Mouse (Mus musculus) thymus, adult 18-20 months (tissue): Measurements from ENCODE around the gene Arl16.
"Not testable (repeated sequence)": the region's sequence is repeated elsewhere in the genome, so short reads cannot be mapped to it uniquely, and the experiment has no call there.

ENCODE experiments used
- DNase-seq, 2 experiments: peaks; one replicate each; pipeline ENCODE4 v3.0.0; 2022; ENCODE audit warnings: mixed read lengths in 2 of 2

The Arl16 gene

GRCm38 (mm10) chr11:120467051-120467735 is at the start of gene Arl16:
TSS of gene Arl16 (minus strand) at chr11:120467607.
- DNase-seq: peak; percentile 95 to 96

DNA sequence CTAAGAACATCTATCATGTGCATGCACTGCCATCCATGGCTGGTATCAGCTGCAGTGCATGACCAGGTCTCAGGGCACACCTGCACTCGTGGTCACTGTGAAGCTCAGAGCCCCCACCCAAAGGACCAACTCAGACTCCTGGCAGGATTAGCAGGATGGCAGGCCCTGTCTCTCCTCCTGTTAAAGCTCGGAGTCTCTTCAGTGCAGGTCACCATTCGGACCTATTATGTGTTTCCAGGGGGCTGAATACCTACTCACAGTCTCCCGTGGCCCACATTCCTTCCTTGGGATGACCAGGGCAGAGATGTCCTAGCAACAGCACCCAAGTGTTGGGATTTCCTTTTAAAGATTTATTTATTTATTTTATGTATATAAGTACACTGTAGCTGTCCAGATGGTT is 49.7 kb upstream of the Arl16 start:
- no peak for DNase-seq

GRCm38 (mm10) chr11:120515611-120516010 is 48.2 kb upstream of the Arl16 start:
- DNase-seq: peak; percentile 54 to 66

DNA sequence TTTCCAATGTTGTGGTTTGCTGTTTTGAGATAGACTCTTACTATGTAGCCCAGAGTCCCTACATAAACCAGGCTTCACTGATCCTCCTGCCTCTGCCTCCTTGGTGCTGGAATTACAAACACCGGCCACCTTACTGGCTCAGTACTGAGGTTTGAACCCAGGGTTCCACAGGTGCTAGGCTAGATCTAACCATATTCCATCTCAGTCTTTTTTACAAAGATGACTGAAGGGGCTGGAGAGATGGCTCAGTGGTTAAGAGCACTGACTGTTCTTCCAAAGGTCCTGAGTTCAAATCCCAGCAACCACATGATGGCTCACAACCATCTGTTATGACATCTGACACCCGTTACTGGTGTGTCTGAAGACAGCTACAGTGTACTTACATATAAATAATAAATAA is 46.9 kb upstream of the Arl16 start:
- DNase-seq: not testable (repeated sequence)

DNA sequence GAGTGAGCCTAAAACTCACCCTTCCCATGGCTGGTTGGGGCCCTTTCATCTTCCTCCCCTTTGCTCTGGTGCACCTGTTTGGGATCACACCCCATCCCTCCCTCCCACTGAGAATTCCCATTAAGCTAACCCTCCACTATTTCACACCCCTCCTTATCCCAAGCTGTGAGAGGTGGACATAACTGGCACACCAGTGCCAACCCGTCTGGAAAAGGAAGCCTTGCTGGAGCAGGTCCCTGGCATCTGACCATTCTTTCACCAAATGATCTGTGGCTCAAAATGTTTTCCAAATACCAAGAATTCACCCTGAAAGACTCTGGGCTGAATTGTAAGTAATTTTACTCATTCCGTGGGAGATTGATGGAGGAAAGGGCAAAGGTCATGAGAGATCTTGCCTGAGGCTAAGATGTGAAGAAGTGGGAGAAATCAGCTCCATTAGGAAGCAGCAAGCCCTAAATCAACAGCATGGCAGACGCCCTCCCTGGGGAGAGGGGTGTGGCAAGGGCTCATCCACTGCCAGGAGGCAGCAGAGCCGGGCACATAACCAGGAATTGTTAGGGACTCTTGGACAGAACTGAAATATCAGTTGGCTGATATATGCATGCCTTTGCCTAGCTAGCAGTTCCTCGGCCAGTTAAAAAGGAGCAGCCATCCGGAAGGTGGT is 45.5 kb upstream of the Arl16 start:
- no peak for DNase-seq

DNA sequence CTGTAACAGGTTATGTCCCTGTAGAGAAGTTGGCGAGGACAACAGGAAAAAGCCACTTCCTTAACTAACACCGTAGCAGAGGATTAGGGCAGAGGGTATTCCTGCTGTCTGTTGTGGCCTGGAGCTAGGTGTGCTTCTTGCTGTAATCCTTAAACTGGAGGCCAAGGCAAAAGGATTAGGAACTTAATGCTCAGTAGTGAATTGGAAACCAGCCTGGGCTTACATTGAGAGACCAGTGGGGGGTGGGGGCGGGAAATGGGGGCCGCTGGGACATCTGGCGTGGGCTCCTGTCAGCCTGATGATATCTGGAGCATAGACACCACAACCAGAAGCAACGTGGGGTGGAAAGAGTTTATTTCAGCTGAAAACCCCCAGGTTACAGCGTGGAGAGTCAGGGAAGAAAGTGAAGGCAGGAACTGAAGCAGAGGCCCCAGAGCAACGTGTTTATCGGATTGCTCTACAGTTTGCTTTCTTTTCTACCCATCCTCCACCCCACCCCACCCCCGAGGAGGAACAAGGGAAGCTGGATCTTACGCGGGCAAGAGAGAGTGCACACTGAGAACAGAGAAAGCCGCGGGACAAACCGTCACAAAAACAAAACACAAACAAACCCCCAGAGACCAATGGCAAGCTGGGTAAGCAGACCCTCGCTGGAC is 43.1 kb upstream of the Arl16 start:
- DNase-seq: no peak

- DNase-seq: no peak
Measured at GRCm38 (mm10) chr11:120509940-120510339, 42.5 kb upstream of the Arl16 start.

DNA sequence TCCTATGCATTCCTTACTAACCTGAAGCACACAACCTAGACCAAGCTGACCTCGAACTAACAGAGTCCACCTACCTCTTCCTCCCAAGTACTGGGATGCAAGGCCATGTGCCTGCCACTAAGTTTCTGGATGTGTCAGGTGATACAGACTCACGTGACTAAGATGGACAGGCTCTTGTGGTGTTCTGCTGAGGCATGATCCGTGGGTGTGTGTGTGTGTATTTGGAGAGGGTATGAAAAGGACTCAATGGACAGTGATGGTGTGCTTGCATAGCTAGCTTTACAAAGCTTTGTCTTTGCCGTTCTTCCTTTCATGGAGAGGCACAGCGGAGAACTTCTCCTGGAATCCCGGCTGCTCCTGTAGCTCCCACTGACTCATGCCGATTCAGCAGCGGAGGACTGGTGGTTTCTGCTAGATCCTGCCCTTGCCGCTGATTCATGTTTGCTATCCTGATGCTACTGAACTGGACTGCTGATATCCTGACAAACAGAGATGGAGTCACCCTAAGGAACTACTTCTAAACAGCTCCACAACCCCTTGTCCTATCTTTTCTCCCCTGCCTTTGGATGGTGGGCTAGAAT is 41.0 kb upstream of the Arl16 start:
- no peak for DNase-seq

- DNase-seq: no peak
Measured at GRCm38 (mm10) chr11:120507611-120508289, 40.3 kb upstream of the Arl16 start.

- no peak for DNase-seq
Measured at GRCm38 (mm10) chr11:120506899-120507298, 39.5 kb upstream of the Arl16 start.

GRCm38 (mm10) chr11:120505661-120506060 is 38.3 kb upstream of the Arl16 start:
- no peak for DNase-seq

DNA sequence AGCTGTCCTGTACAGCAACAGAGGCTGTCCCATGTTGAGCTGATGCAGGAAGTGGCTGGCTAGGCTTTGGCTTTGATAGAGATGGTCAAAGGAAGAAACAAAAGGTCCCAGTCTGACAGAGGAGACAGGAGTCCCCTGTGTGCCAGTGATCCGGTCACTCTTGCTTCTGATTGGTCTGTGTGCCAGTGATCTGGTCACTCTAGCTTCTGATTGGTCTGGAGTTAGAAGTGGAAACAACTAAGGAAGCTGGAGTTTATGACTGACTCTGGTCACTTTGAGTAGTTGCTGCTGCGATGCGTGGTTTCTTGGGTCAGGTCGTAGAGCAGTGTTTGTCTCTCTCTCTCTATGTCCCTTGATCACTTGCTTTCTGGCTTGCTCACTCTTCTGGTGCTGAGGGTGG is 34.3 kb upstream of the Arl16 start:
- DNase-seq: no peak

- no peak for DNase-seq
Measured at GRCm38 (mm10) chr11:120501018-120501417, 33.6 kb upstream of the Arl16 start.

DNA sequence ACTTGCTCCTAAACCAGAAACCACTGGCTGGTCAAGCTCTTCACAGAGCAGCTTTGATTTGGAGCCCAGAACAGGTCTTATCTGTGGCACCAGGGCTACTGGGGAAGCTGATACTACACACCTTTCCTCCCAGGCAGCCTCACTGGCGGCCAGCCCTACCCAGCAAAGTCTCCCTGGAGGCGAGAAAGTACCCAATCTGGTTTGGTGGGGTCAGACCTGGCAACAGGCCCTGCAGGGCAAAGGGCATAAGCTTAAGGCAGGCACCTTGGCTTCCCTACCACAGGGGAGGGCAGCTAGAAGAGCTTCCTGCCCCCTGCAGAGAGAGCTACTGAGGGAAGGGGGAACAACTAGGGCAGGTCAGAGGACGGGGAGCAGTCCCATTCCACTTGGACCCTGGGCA is 33.0 kb upstream of the Arl16 start:
- DNase-seq: no peak

DNA sequence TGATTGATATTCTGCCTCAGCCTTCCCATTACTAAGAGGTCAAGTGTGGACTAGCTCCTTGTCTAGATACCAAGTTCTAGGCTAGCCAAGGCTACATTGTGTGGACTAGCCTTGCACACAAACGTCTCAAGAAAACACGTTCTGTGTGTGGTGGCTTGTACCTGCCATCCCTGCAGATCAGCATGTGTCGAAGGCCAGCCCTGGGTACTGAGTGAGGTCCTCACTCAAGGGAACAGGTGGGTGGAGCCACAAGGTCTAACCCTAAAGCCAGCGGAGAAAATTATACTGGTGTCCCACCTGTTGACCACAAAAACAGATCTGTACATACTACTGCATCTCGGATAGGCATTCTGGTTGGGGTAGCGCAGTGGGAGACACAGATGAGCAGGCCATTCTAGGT is 32.5 kb upstream of the Arl16 start:
- DNase-seq: no peak

DNA sequence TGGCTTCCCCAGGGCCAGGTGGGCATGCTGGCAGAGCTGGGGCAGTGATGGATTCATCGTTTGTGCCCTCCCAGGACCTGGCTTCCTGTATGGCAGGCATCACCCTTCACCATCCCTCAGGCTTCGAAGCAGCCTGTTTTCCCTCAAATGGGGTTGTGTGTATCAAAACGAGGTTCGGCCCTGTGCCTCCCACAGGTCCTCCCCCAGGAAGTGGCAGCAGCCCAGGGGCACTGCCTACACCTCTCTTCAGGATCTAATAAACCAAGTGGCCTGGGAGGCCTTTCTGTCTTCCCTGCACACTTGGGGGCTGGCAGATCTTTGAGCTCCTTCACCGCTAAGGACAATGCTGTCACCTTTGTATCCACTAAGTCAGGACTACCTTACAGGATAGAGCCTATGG is 31.5 kb upstream of the Arl16 start:
- no peak for DNase-seq

- no peak for DNase-seq
Measured at GRCm38 (mm10) chr11:120498226-120498625, 30.8 kb upstream of the Arl16 start.

- DNase-seq: no peak
Measured at GRCm38 (mm10) chr11:120497436-120497835, 30.0 kb upstream of the Arl16 start.

DNA sequence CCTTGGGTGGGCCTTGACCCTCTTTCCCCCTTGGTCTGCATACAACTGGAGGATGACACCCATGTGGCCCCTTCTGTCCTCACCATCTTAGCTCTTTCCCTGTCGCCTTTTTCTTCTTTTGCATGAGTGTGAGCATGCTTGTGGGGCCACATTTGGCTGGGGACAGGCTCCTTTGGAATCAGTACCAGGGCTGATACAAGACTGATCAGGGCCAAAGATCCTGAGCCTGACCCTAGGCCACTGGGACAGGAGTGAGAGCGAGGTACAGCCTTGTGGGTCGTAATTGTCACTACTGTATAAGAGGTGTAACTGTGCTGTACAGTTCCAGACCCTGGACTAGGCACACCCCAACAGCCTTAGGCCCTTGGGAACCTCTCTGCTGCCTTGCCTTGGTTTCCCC is 26.5 kb upstream of the Arl16 start:
- no peak for DNase-seq

DNA sequence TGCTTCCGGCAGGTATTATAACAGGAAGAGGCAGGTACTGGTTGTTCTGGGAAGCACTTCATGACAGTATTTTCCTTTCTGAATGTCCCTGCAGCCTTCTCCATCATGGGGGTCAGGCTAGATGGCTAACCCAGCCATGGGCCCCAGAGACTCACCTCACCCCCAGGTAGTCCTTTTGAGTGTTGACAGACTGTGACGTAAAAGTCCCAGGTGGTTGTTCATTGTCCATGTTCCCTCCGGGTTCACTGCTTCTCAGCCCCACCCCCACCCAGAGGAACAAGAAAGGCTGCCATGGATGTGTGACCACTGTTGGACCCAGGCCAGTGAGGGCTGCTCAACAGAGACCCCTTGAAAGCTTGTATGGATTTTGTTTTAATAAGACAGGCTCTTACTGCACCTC is 25.9 kb upstream of the Arl16 start:
- no peak for DNase-seq

- no peak for DNase-seq
Measured at GRCm38 (mm10) chr11:120492878-120493203, 25.4 kb upstream of the Arl16 start.

DNA sequence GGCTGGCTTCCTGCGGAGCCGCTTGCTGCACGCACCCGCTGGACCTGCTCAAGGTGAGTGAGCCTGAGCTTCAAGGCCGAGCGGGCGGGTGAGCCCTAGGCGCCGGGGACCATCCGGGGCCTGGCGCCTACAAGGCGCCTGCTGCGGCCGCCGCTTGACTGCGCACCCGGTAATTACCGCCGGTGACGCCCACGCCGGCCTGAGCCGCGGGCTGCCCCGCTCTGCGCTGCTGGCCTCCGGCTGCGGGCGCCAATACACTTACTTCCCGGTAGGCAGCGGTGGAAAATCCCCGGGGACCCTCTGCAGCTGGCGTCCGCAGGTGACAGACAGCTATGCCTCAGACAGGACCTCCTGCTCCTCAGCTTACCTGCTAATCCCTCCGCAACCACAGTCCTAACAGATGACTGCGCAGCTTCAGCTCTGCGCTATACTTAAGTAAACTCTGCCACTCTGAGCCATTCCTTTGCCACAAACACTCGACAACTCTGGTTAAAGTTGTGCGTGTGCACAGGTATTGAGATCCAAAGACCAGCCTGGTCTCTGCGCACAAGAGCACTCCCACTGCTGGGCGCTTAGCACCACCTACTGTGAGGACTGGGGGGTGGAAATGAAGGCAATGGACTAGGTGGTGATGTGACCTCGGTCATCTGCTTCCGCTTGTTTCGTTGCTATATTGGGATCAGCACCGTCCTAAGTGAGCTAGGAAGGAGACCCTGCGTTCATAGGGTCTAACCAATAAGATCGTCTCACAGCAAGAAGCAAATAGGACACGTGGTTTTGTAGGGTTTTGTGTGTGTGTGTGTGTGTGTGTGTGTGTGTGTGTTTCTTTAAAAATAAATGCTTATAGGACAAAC is 24.8 kb upstream of the Arl16 start:
- DNase-seq: no peak
